Mouse (Mus musculus): Measurements from ENCODE around the gene Rer1.

Rer1 gene

GRCm38 (mm10) chr4:155086108-155087024 lies at the start of gene Rer1, which contains the start of gene Morn1:
Gene Rer1 (minus strand): TSS chr4:155086382.
Gene Morn1 (plus strand): TSS chr4:155086577.
- DNase-seq (ENCODE audit: low read depth, low spot score), result peak; percentile 99

GRCm38 (mm10) chr4:155134686-155135172 lies 48.5 kb upstream of the Rer1 start:
- no peak for DNase-seq (ENCODE audit: low read depth, low spot score)

GRCm38 (mm10) chr4:155133658-155134417 lies 47.7 kb upstream of the Rer1 start:
- peak; percentile 55 for DNase-seq (ENCODE audit: low read depth, low spot score)

- no peak for DNase-seq (ENCODE audit: low read depth, low spot score)
These were observed 47.0 kb upstream of the Rer1 start for GRCm38 (mm10) chr4:155133188-155133587.

- DNase-seq (ENCODE audit: low read depth, low spot score), result no peak
These were observed 44.4 kb upstream of the Rer1 start for GRCm38 (mm10) chr4:155130616-155131015.

- no peak for DNase-seq (ENCODE audit: low read depth, low spot score)
These were observed 43.8 kb upstream of the Rer1 start for GRCm38 (mm10) chr4:155129996-155130395.

GRCm38 (mm10) chr4:155129132-155129917 lies 43.1 kb upstream of the Rer1 start:
- DNase-seq (ENCODE audit: low read depth, low spot score), result no peak

- no peak for DNase-seq (ENCODE audit: low read depth, low spot score)
These were observed 42.2 kb upstream of the Rer1 start for GRCm38 (mm10) chr4:155128411-155128810.

GRCm38 (mm10) chr4:155126602-155127372 lies 40.6 kb upstream of the Rer1 start:
- no peak for DNase-seq (ENCODE audit: low read depth, low spot score)

GRCm38 (mm10) chr4:155126194-155126593 lies 40.0 kb upstream of the Rer1 start:
- no peak for DNase-seq (ENCODE audit: low read depth, low spot score)

GRCm38 (mm10) chr4:155125310-155125709 lies 39.1 kb upstream of the Rer1 start:
- no peak for DNase-seq (ENCODE audit: low read depth, low spot score)

- no peak for DNase-seq (ENCODE audit: low read depth, low spot score)
These were observed 37.8 kb upstream of the Rer1 start for GRCm38 (mm10) chr4:155123868-155124534.

- no peak for DNase-seq (ENCODE audit: low read depth, low spot score)
These were observed 36.4 kb upstream of the Rer1 start for GRCm38 (mm10) chr4:155122444-155123040.

GRCm38 (mm10) chr4:155121915-155122443 lies 35.8 kb upstream of the Rer1 start:
- no peak for DNase-seq (ENCODE audit: low read depth, low spot score)

GRCm38 (mm10) chr4:155121222-155121621 lies 35.0 kb upstream of the Rer1 start:
- DNase-seq (ENCODE audit: low read depth, low spot score), result no peak

GRCm38 (mm10) chr4:155120583-155120982 lies 34.4 kb upstream of the Rer1 start:
- no peak for DNase-seq (ENCODE audit: low read depth, low spot score)

GRCm38 (mm10) chr4:155120038-155120437 lies 33.9 kb upstream of the Rer1 start:
- DNase-seq (ENCODE audit: low read depth, low spot score), result no peak

GRCm38 (mm10) chr4:155118278-155118677 lies 32.1 kb upstream of the Rer1 start:
- DNase-seq (ENCODE audit: low read depth, low spot score), result no peak

- no peak for DNase-seq (ENCODE audit: low read depth, low spot score)
These were observed 31.3 kb upstream of the Rer1 start for GRCm38 (mm10) chr4:155117396-155117978.

Data from embryo, embryonic 11.5 days (tissue).